Mouse (Mus musculus) activated CD4-positive, CD25-positive, alpha-beta regulatory T cell (primary cell): ENCODE data around the gene Zfp317. TPM values are rescaled to one million over a fixed set of nuclear protein-coding genes. Genes with fewer than 3 reads are reported as not detected.

Experiments used
- polyA plus RNA-seq, 2 experiments: library from polyadenylated mRNA; unstranded; fragments of 100-300 nt; shearing (Covaris generic); gene quantifications; one replicate each; pipeline ENCODE4 v1.2.1; 2017

The Zfp317 gene
- 10 to 100 TPM; 20.2 to 24.5 TPM for polyA plus RNA-seq

GRCm38 (mm10) chr9:19621843-19622822, at the start of gene Zfp317:
TSS of gene Zfp317 (plus strand) at chr9:19622102.

GRCm38 (mm10) chr9:19582317-19582716, 39.6 kb upstream of the Zfp317 start, which contains the start of gene Olfr855:
TSS of gene Olfr855 (plus strand) at chr9:19582617.

Other genes with a start within 250 kb of the Zfp317 start
- gene Olfr847, start 243.4 kb upstream of the Zfp317 start, polyA plus RNA-seq: not detected
- not detected for gene Olfr849, start 181.8 kb upstream of the Zfp317 start, polyA plus RNA-seq
- not detected for gene Olfr850, start 143.9 kb upstream of the Zfp317 start, polyA plus RNA-seq
- not detected for gene Olfr851, start 128.8 kb upstream of the Zfp317 start, polyA plus RNA-seq
- gene Olfr853, start 81.0 kb upstream of the Zfp317 start, polyA plus RNA-seq: not detected
- not detected for gene Olfr854, start 54.7 kb upstream of the Zfp317 start, polyA plus RNA-seq
- under 1 TPM in 1 of 2 experiments, not detected in 1; 0.16 TPM for gene Olfr855, start 39.5 kb upstream of the Zfp317 start, polyA plus RNA-seq
- not detected for gene Olfr857, start 87.3 kb downstream of the Zfp317 start, polyA plus RNA-seq
- not detected for gene Olfr58, start 158.2 kb downstream of the Zfp317 start, polyA plus RNA-seq
- gene Olfr859, start 182.8 kb downstream of the Zfp317 start, polyA plus RNA-seq: not detected
- gene Olfr860, start 227.6 kb downstream of the Zfp317 start, polyA plus RNA-seq: not detected